Mouse (Mus musculus): ENCODE data around the gene Nsun4. TPM values are rescaled to one million over a fixed set of nuclear protein-coding genes. Genes with fewer than 3 reads are reported as not detected.

Gene Nsun4
- polyA plus RNA-seq, 1 experiment from 2014 or later = 17.8 TPM

GRCm38 (mm10) chr4:116017902-116018746 lies 35.6 kb downstream of the Nsun4 start, which contains the start of gene Faah:
TSS of gene Faah (minus strand) at chr4:116017926.
- no peaks in the 10 kb centered on the region for H3K9me3 ChIP-seq (replicated peaks)
- 6% methylated on average over 18 of the region's 18 CpGs for WGBS
- DNase-seq (ENCODE audit: low spot score) = no peak
- H3K4me3 ChIP-seq = peak within 1 kb of the TSS; percentile 71
- no peaks in the 10 kb centered on the region for H3K36me3 ChIP-seq
- H3K4me1 ChIP-seq = peaks cover 16% of the 10 kb centered on the region
- H3K27me3 ChIP-seq (ENCODE audit: low read depth, poor library complexity, severe bottlenecking) = peaks cover 79% of the 10 kb centered on the region
- peak within 1 kb of the TSS; percentile 61 for H3K27ac ChIP-seq

DNA sequence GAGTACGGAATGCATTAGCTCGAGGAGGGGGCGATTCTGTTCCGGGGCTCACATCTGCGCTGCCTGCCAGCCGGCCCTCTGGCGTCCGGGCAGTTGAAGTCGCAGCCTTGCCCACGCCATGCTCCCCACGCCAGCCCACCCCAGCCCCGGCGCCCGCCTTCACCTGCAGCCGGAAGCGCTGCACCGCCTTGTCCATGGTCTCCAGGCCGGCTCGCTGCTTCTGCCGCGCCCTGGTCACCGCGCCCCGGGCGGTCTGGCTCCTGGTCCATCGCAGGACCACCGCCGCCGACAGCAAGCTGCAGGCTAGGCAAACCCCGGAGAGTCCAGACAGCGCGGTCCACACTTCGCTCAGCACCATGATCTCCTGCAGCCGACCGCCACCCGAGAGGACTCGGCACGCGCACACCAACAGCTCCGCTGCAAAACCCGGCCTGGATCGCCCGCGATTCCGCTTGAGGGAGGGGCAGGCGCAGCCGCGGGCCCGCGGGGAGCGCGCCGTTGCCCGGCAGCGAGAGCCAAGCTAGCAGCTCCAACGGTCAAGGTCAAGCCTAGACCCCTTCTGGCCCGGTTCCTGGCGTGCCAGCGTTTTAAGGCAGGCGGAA lies 36.3 kb downstream of the Nsun4 start:
- peaks cover 16% of the 10 kb centered on the region for H3K4me1 ChIP-seq
- DNase-seq (ENCODE audit: low spot score) = peak; percentile 87
- H3K27ac ChIP-seq = peak overlapping the region; percentile 61
- no peaks in the 10 kb centered on the region for H3K36me3 ChIP-seq
- H3K9me3 ChIP-seq (replicated peaks) = no peaks in the 10 kb centered on the region
- peak overlapping the region; percentile 71 for H3K4me3 ChIP-seq
- H3K27me3 ChIP-seq (ENCODE audit: low read depth, poor library complexity, severe bottlenecking) = peaks cover 77% of the 10 kb centered on the region
- under 1% methylated on average over 60 of the region's 60 CpGs for WGBS

GRCm38 (mm10) chr4:116016862-116017299 lies 36.8 kb downstream of the Nsun4 start:
- Histone ChIP-seq H3K36me3 (no peaks in the 10 kb centered on the region), H3K4me1 (peaks cover 16% of the 10 kb centered on the region), H3K4me3 (peak overlapping the region; percentile 71), H3K27ac (peak overlapping the region; percentile 61; the same call in 1 of the 2 replicates), H3K27me3 (ENCODE audit: low read depth, poor library complexity, severe bottlenecking) (peaks cover 74% of the 10 kb centered on the region), H3K9me3 (replicated peaks) (no peaks in the 10 kb centered on the region)
- DNase-seq (ENCODE audit: low spot score) = no peak
- WGBS = 10% methylated on average over 16 of the region's 16 CpGs

DNA sequence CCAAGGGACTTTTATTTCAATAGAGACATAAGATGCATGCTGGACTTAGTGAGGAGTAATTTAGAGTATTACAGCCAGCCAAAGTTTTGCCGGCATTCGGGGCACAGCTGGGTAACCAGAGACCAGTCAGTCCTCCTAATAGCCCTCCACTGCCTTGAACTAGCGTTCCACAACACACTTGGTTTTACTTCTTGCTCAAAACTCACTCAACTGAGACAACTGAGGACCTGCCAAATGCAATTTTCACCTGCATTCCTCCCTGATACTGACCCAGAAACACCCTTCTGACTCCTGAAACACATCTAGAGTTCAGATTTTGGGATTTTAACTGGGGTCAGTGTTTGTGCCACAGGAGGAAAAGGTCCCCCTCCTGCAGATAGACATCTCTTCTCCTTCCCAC lies 37.3 kb downstream of the Nsun4 start:
- WGBS = 55% methylated on average over 3 of the region's 3 CpGs
- Histone ChIP-seq H3K27ac (no peak overlapping the region), H3K4me3 (no peak overlapping the region), H3K4me1 (peaks cover 16% of the 10 kb centered on the region), H3K27me3 (ENCODE audit: low read depth, poor library complexity, severe bottlenecking) (peaks cover 74% of the 10 kb centered on the region), H3K9me3 (replicated peaks) (no peaks in the 10 kb centered on the region), H3K36me3 (no peaks in the 10 kb centered on the region)
- no peak for DNase-seq (ENCODE audit: low spot score)

DNA sequence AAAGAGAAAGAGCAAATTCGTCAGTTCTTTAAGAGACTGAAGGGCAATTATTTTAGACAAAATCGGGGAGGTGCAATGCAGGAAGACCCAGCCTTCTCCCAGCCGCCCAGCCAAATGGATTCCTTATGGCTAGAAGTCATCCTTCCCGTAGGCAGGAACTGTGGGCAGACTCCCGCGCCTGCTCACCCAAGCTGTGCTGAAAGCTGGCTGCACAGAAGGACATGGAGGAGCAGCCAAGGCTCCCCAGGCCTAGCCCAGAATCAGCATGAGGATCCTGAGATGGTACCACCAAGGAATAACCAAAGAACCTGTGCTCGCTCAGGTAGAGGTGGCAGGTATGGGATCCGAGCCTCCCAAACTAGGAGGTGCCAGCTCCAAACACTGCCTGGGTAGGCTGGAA lies 37.7 kb downstream of the Nsun4 start:
- H3K36me3 ChIP-seq = no peaks in the 10 kb centered on the region
- no peak for DNase-seq (ENCODE audit: low spot score)
- peaks cover 16% of the 10 kb centered on the region for H3K4me1 ChIP-seq
- WGBS = 63% methylated on average over 8 of the region's 8 CpGs
- peaks cover 78% of the 10 kb centered on the region for H3K27me3 ChIP-seq (ENCODE audit: low read depth, poor library complexity, severe bottlenecking)
- no peak overlapping the region for H3K4me3 ChIP-seq
- H3K27ac ChIP-seq = no peak overlapping the region
- no peaks in the 10 kb centered on the region for H3K9me3 ChIP-seq (replicated peaks)

- H3K4me1 ChIP-seq = peaks cover 16% of the 10 kb centered on the region
- no peak overlapping the region for H3K27ac ChIP-seq
- H3K27me3 ChIP-seq (ENCODE audit: low read depth, poor library complexity, severe bottlenecking) = peaks cover 80% of the 10 kb centered on the region
- WGBS = 88% methylated on average over 5 of the region's 5 CpGs
- no peaks in the 10 kb centered on the region for H3K36me3 ChIP-seq
- H3K9me3 ChIP-seq (replicated peaks) = no peaks in the 10 kb centered on the region
- H3K4me3 ChIP-seq = no peak overlapping the region
- no peak for DNase-seq (ENCODE audit: low spot score)
Observed at GRCm38 (mm10) chr4:116015502-116015901, 38.2 kb downstream of the Nsun4 start.

DNA sequence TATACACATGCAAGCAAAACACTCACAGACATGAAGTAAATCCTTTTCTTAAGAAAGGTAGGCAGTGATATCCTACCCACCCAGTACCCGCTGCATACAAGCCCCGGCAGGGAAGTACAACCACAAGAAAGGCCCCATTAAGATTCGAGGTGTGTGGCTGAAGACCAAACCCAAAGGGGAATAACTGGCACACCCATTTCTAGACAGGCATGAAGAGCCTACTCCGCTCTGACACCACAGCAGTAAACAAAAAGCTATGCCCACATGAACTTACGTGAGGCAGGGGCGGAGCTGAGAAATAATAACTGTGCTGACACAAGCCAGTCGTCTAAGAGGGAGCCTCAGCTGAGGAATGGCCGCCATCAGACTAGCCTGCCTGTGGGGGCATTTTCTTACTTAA lies 43.5 kb downstream of the Nsun4 start:
- Histone ChIP-seq H3K9me3 (replicated peaks) (no peaks in the 10 kb centered on the region), H3K4me3 (no peak overlapping the region), H3K36me3 (no peaks in the 10 kb centered on the region), H3K27ac (no peak overlapping the region), H3K4me1 (no peaks in the 10 kb centered on the region), H3K27me3 (ENCODE audit: low read depth, poor library complexity, severe bottlenecking) (peaks cover 53% of the 10 kb centered on the region)
- WGBS = 80% methylated on average over 8 of the region's 8 CpGs
- DNase-seq (ENCODE audit: low spot score) = no peak

DNA sequence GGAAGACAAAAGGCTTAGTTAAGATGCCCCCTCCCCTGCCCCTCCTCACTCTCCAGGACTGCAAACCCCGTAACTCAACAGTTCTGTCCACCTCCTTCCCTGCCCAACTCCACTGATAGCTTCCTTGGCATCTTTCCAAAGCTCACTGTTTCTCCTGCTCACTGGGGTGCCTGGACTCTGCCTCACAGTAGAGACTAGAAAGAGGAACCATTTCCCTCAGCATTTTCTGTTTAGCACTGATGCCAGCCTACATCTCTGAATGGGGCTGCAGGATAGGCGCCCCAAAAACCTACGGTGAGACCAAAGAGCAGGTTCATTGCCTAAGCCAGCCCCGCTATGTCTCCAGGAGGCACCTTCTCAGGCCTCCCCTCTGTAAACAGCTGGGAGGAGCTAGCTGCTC lies 52.5 kb downstream of the Nsun4 start:
- Histone ChIP-seq H3K9me3 (replicated peaks) (no peaks in the 10 kb centered on the region), H3K4me3 (no peak overlapping the region), H3K4me1 (no peaks in the 10 kb centered on the region), H3K27me3 (ENCODE audit: low read depth, poor library complexity, severe bottlenecking) (peaks cover 32% of the 10 kb centered on the region), H3K36me3 (no peaks in the 10 kb centered on the region), H3K27ac (no peak overlapping the region)
- no peak for DNase-seq (ENCODE audit: low spot score)
- 85% methylated on average over 4 of the region's 4 CpGs for WGBS

DNA sequence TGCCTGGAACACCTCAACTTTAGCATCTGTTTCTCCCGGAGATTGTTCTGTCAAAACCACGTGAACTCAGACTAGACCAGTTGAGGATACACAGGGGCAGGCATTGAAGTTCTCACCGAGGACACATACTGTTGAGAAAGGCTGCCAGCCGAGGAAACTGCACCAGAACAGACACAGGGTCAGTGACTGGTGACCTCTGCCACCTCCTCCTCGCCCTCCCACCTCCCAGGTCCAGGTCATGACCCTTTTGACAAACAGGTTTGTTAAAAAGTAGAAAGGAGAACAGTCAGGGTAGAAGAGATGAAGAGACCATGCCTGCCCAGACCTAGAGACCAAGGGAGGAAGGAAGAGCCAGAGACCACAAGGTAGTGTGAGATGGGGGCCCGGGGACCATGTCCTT lies 53.0 kb downstream of the Nsun4 start:
- H3K27ac ChIP-seq = no peak overlapping the region
- H3K36me3 ChIP-seq = no peaks in the 10 kb centered on the region
- H3K27me3 ChIP-seq (ENCODE audit: low read depth, poor library complexity, severe bottlenecking) = peaks cover 30% of the 10 kb centered on the region
- no peaks in the 10 kb centered on the region for H3K4me1 ChIP-seq
- 51% methylated on average over 6 of the region's 6 CpGs for WGBS
- no peaks in the 10 kb centered on the region for H3K9me3 ChIP-seq (replicated peaks)
- H3K4me3 ChIP-seq = no peak overlapping the region
- DNase-seq (ENCODE audit: low spot score) = no peak

GRCm38 (mm10) chr4:115996729-115997128 lies 56.9 kb downstream of the Nsun4 start:
- WGBS = 81% methylated on average over 4 of the region's 4 CpGs
- no peaks in the 10 kb centered on the region for H3K36me3 ChIP-seq
- H3K27me3 ChIP-seq (ENCODE audit: low read depth, poor library complexity, severe bottlenecking) = peaks cover 20% of the 10 kb centered on the region; the same call in 1 of the 2 replicates
- no peak for DNase-seq (ENCODE audit: low spot score)
- no peaks in the 10 kb centered on the region for H3K4me1 ChIP-seq
- no peak overlapping the region for H3K27ac ChIP-seq
- no peak overlapping the region for H3K4me3 ChIP-seq
- H3K9me3 ChIP-seq (replicated peaks) = no peaks in the 10 kb centered on the region

- peaks cover 20% of the 10 kb centered on the region; the same call in 1 of the 2 replicates for H3K27me3 ChIP-seq (ENCODE audit: low read depth, poor library complexity, severe bottlenecking)
- H3K36me3 ChIP-seq = no peaks in the 10 kb centered on the region
- no peaks in the 10 kb centered on the region for H3K9me3 ChIP-seq (replicated peaks)
- H3K27ac ChIP-seq = no peak overlapping the region
- 83% methylated on average over 2 of the region's 2 CpGs for WGBS
- no peak for DNase-seq (ENCODE audit: low spot score)
- no peaks in the 10 kb centered on the region for H3K4me1 ChIP-seq
- no peak overlapping the region for H3K4me3 ChIP-seq
Observed at GRCm38 (mm10) chr4:115995376-115995730, 58.3 kb downstream of the Nsun4 start.

GRCm38 (mm10) chr4:115994662-115995375 lies 58.9 kb downstream of the Nsun4 start:
- no peak for DNase-seq (ENCODE audit: low spot score)
- Histone ChIP-seq H3K4me3 (no peak overlapping the region), H3K4me1 (no peaks in the 10 kb centered on the region), H3K36me3 (no peaks in the 10 kb centered on the region), H3K27me3 (ENCODE audit: low read depth, poor library complexity, severe bottlenecking) (peaks cover 19% of the 10 kb centered on the region; the same call in 1 of the 2 replicates), H3K9me3 (replicated peaks) (no peaks in the 10 kb centered on the region), H3K27ac (no peak overlapping the region)
- 87% methylated on average over 16 of the region's 16 CpGs for WGBS

- 84% methylated on average over 7 of the region's 7 CpGs for WGBS
- peaks cover 19% of the 10 kb centered on the region; the same call in 1 of the 2 replicates for H3K27me3 ChIP-seq (ENCODE audit: low read depth, poor library complexity, severe bottlenecking)
- H3K27ac ChIP-seq = no peak overlapping the region
- no peaks in the 10 kb centered on the region for H3K36me3 ChIP-seq
- no peaks in the 10 kb centered on the region for H3K9me3 ChIP-seq (replicated peaks)
- H3K4me3 ChIP-seq = no peak overlapping the region
- H3K4me1 ChIP-seq = peaks cover 4% of the 10 kb centered on the region; the same call in 1 of the 2 replicates
- DNase-seq (ENCODE audit: low spot score) = no peak
Observed at GRCm38 (mm10) chr4:115989382-115989781, 64.3 kb downstream of the Nsun4 start.

Measured in limb, embryonic 10.5 days (tissue).